Mouse (Mus musculus) G1E (cell line): ENCODE results near the gene Pde2a.

Source experiments
- CTCF ChIP-seq: IDR thresholded peaks from 2 replicates; pipeline ENCODE4 v1.5.1; 2012; ENCODE audit warnings: low read depth, low read length, inconsistent platforms, mixed read lengths
- GATA1 ChIP-seq: IDR thresholded peaks from 2 replicates; pipeline ENCODE4 v1.6.1; 2012; ENCODE audit warnings: borderline replicate concordance, low read length, inconsistent platforms, mixed read lengths
- POLR2AphosphoS5 ChIP-seq: IDR thresholded peaks from 2 replicates; pipeline ENCODE4 v1.6.1; 2012; ENCODE audit warnings: low read depth, low read length, inconsistent platforms; ENCODE audit not compliant: insufficient replicate concordance
- TAL1 ChIP-seq: conservative IDR thresholded peaks from 2 replicates; pipeline ENCODE4 v1.6.1; 2012; ENCODE audit warnings: low read depth, low read length, inconsistent platforms, mixed read lengths

DNA sequence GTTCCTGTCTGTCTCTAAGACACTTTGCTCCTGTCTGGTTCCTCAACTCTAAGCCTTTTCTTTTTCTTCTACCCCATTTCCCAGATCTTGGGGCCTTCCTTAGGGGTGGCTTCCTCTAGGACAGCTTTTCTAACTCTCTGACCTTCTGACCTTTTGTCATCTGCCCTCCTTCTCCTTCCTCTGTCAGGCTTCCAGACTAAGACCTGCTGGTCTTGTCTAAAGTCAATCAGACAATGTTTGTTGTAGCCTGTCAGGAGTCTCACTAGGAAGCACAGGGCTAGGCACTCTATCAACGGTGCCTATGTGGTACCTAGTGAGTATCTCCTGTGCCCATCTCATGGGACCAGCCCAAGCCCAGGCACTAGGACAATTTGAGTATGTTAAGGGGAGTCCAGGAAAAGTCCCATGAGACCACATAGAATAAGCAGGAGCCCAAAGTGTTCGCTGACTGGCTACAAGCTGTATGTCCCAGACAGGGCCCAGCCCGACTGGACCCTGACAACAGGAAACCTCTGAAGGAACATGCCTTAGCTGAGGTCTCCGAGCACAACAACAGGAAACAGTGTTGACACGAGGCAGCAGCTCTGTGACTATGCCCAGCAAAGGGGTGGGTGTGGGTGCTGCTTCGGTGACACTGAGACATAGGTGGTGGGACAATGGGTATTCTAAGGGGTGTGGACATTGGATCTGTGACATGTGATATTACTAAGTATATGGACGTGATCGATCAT is 44.5 kb downstream of the Pde2a start:
- TF ChIP-seq CTCF, result no peak
- no peak for TF ChIP-seq TAL1
- no peak for TF ChIP-seq POLR2AphosphoS5
- no peak for TF ChIP-seq GATA1
